Mouse (Mus musculus) neutrophil, adult 5-6 weeks (primary cell): ENCODE data around the gene C1rl. TPM values are rescaled to one million over a fixed set of nuclear protein-coding genes. Genes with fewer than 3 reads are reported as not detected.
"Not testable (repeated sequence)": the region's sequence is repeated elsewhere in the genome, so short reads cannot be mapped to it uniquely, and the experiment has no call there.

ENCODE experiments used
- ATAC-seq: fragments of 151-379, 151-347 bp; 2 replicates; pipeline ENCODE4 v1.8.0; 2017; ENCODE audit warnings: mild to moderate bottlenecking, moderate TSS enrichment; ENCODE audit not compliant: insufficient number of reproducible peaks, poor library complexity, low FRiP score, severe bottlenecking; ENCODE audit errors: extremely low read depth
- total RNA-seq: library from RNA; stranded (forward); fragments of 200-1000 nt; gene quantifications from 2 replicates; pipeline ENCODE4 v1.2.3, GENCODE M21; 2017

C1rl gene
- total RNA-seq, 1 experiment from 2014 or later: 1.9 TPM

- ATAC-seq: no peak
Observed at GRCm38 (mm10) chr6:124493886-124494285, 973 bp downstream of the C1rl start.

GRCm38 (mm10) chr6:124496054-124496453 is 3.1 kb downstream of the C1rl start:
- peak; percentile 26; the same call in 1 of the 2 replicates for ATAC-seq

GRCm38 (mm10) chr6:124499914-124500566 is 7.1 kb downstream of the C1rl start:
- ATAC-seq: no peak

GRCm38 (mm10) chr6:124501473-124501872 is 8.6 kb downstream of the C1rl start:
- ATAC-seq: no peak

DNA sequence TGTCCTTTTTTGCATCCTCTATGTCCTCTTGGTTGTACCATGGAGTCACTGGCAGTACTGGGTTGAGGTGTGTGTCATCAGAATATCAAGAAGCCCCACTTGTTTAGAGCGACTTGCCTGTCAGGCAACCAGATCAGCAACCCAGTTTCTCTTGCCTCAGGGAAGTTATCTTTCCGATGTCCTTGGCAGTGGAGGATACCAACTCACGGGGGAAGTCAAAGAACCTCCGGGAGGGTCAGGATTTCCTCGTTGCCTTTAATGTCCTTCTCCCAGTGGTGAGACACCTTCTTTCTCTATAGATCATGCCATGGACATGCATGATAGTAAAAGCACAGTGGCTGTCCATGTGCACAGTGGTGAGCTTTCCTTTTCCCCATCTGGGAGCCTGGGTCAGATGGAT is 9.1 kb downstream of the C1rl start:
- no peak for ATAC-seq

GRCm38 (mm10) chr6:124505028-124505427 is 12.1 kb downstream of the C1rl start:
- peak; percentile 60 for ATAC-seq

DNA sequence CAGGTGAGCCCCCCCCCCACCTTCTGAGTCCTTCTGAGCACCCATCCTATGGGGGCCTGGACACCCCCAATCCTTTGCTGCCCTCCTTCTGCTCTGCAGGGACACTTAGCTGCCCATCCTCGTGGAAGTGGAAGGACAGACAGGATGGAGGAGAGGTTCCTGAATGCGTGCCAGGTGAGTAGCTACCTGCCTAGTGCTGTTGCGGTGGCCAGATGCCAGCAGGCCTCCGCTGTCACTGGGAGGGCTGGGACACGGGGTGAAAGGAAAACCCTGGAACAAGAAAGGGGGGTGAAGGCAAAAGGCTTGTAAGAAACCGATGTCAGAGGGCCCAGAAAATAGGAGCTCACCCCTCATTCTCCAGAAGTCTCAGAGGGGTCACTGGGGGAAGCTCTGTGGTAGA is 14.1 kb downstream of the C1rl start:
- ATAC-seq: no peak

DNA sequence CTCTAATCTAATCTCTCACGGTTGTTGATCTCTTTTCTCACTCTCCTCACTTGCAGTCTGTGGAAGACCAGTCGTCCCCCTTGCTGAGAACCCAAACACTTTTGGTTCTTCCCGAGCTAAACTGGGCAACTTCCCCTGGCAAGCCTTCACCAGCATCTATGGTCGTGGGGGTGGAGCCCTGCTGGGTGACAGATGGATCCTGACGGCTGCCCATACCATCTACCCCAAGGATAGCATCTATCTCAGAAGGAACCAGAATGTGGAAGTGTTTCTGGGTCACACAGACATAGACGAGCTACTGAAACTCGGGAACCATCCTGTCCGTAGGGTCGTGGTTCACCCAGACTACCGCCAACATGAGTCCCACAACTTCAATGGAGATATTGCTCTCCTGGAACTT is 15.4 kb downstream of the C1rl start:
- ATAC-seq: no peak

GRCm38 (mm10) chr6:124509192-124509591 is 16.3 kb downstream of the C1rl start:
- not testable (repeated sequence) for ATAC-seq

DNA sequence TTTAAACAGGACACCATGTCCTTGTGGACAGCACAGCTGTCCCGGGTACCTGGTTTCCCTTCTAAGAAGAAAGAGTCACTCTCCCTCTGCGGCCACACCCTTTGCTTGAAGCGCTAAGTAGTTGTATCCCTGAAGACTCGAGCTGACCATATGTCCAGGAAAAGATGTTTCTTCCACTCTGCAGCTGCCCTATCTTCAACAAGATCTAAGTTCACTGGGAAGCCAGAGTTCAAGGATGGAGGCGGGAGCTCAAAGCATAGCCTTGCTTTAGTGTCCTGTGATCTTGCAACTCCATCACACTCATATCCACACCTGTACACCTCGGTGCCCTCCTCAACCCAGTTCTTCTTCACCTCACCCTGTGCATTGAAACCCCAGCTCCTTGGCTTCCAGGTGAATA is 19.0 kb downstream of the C1rl start:
- no peak for ATAC-seq

- ATAC-seq: peak; percentile 49; the same call in 1 of the 2 replicates
Observed at GRCm38 (mm10) chr6:124512355-124512836, 19.5 kb downstream of the C1rl start, which contains the start of gene C1ra. C1ra (plus strand) TSS chr6:124512405.

DNA sequence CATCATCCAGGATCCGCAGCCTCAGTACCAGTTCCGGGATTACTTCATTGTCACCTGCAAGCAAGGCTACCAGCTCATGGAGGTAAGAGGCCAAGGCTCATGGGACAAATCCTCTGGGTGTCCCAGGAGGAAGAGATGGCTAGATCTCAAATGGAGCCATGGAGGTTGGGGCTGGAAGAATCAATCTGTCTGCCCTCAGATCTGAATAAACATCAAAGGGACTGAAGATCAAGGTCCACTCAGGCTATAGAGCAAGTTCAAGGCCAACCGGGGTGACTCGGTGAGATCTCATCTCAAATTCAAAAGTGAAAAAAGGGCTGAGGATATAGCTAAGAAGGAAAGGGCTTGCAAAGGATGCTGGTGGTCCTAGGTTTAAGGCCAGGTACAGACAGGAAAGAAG is 24.8 kb downstream of the C1rl start:
- ATAC-seq: not testable (repeated sequence)

DNA sequence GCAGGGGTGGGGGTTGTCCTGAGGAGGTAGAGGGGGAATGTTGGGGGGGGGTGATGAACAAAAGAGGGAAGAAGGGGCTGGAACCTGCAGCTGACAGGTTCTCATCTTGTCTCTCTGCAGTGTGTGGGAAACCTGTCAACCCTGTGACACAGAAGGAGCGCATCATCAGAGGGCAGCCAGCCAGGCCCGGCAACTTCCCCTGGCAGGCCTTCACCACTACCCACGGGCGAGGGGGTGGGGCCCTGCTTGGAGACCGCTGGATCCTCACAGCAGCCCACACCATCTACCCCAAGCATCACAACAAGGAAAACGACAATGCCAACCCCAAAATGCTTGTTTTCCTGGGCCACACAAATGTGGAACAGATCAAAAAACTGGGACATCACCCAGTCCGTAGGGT is 29.2 kb downstream of the C1rl start:
- not testable (repeated sequence) for ATAC-seq

DNA sequence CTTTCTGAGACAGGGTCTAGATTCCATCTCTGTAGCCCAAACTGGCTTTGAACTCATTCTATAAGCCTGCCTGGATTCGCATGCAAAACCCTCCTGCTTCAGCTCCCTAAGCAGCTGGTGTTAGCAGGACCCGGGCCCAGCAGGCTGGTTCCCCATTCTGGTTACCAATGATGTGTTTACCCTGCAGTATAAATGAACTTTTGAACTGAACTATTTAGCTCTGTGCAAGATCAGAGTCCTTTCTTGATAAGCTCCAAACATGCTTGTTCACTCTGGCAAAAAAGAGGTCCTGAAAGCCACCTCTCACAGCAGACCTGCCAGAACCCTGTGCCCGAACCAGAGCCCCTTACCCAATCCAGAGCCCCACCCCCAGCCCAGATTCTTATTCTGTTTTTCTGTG is 35.0 kb downstream of the C1rl start:
- ATAC-seq: no peak

DNA sequence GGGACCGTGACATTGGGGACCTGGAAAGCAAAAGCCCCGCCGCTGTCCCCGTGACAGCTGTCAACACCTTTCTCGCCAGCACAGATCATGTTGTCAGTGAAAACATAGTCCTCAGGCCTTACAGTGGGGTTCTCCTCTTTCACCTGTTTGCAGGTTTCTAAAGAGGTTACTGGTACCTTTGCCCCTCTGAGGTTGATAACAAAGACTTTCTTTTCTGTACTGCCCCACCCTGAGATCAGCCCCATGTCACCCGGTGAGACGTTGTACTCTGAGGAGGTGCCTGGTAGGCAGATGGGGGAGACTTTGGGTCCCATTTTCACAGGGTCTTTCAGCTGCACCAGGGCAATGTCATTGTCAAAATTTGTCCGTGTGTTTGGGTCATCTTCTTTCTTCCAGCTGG is 38.2 kb downstream of the C1rl start:
- ATAC-seq: no peak

- ATAC-seq: not testable (repeated sequence)
Observed at GRCm38 (mm10) chr6:124536125-124536829, 43.4 kb downstream of the C1rl start.

GRCm38 (mm10) chr6:124541176-124541575 is 48.3 kb downstream of the C1rl start:
- not testable (repeated sequence) for ATAC-seq

GRCm38 (mm10) chr6:124542284-124542683 is 49.4 kb downstream of the C1rl start, which contains the start of gene C1s1:
C1s1 (minus strand) TSS chr6:124542359.
- peak; percentile 63 for ATAC-seq

GRCm38 (mm10) chr6:124544466-124544865 is 51.6 kb downstream of the C1rl start:
- no peak for ATAC-seq

GRCm38 (mm10) chr6:124545425-124545824 is 52.5 kb downstream of the C1rl start:
- no peak for ATAC-seq
